Mouse (Mus musculus) urinary bladder, postnatal 4 days (tissue): ENCODE measurements at regions not wholly inside any gene's neighbourhood (a gene's known extent, or its start where the extent isn't known, plus 50 kb on each side); places are given as distances from the start of the nearest gene placed in this dataset.
A peak's percentile ranks its signal among the peaks of the same experiment; 100 is the strongest.

Experiments used
- DNase-seq, 2 experiments: peaks; one replicate each; pipeline ENCODE4 v3.0.0; 2021 to 2022; ENCODE audit warnings: low spot score in 2 of 2

DNA sequence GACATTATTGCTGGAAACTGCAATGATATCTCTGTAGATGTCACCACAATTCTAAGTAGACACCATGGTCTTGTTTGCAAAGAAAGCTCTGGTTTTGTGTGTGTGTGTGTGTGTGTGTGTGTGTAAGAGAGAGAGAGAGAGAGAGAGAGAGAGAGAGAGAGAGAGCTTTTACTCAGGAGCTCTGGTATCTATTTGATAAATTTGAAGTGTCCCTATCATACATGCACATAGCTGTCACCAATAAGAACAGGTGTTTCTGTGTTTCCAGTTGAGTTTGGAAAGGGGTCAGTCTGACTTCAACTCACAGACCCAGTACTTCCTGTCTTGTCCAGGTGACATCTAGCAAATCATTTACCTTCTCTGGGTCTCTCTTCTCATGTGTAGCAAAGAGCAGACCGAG lies 169.7 kb upstream of the Serpine2 start:
- no peak for DNase-seq

GRCm38 (mm10) chr1:80030224-80030623 lies 169.2 kb upstream of the Serpine2 start:
- no peak for DNase-seq

- no peak for DNase-seq
Measured at GRCm38 (mm10) chr1:80025863-80026616, 165.1 kb upstream of the Serpine2 start.

DNA sequence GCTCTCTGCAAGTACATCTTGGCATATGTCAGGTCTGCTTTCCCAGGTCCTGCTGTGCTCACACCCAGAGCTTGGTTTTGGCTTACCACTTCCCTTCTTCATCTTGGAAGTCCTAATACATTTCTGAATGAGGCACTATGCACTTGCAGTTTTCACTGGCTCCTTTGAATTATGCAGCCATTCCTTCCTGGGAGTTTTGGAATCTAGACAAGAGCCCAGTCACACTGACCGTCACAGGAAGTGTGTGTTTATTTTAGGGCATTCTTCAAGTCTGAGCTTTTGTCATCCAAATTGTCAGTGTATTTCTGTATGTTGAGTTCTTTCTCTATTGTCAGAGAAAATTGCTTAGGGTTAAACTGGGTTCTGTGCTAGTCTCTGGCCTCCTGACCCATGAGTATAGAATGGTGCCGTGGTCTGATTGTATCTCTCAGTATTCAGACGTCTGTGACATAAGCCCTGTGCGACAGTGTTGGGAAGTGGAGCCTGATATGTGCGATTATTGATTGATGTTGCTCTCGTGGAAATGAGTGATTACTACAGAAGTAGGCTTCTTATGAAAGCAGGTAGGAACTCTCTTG lies 162.6 kb upstream of the Serpine2 start:
- DNase-seq: no peak

GRCm38 (mm10) chr1:80021866-80022265 lies 160.9 kb upstream of the Serpine2 start:
- DNase-seq: no peak

DNA sequence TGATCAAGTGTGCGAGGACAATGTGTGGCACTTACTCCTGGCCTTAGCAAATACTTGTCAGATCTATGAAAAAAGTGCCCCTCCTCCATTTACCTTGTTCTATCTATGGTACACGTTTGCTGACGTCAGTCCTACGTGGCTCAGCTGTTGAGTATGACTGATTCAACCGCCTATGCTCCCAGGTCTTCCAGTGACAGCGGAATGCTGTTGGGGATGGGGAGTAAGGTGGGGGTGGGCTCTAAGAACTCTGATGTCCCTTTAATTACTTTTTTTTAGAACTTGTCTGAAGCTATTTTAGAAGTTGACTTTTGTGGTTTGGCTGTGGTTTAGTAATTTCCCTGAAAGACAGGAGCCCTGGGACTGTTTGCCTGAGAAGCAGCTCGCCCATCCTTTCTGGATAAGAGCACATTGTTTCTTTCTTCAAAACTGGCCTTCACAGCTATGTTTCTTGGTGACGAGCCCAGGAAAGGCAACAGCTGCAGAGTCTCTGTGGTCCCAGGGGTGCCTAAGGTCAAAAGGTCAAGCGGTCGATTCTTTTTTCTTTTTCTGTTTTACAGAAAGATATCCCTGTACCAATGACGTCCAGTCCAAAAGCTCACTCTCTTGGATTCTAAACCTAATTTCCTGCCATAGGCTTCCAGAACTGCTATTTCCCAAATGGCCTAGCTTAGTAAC lies 157.5 kb upstream of the Serpine2 start:
- DNase-seq: peak in 1 of 2 experiments; percentile 57

GRCm38 (mm10) chr1:80015474-80015873 lies 154.5 kb upstream of the Serpine2 start:
- no peak for DNase-seq

DNA sequence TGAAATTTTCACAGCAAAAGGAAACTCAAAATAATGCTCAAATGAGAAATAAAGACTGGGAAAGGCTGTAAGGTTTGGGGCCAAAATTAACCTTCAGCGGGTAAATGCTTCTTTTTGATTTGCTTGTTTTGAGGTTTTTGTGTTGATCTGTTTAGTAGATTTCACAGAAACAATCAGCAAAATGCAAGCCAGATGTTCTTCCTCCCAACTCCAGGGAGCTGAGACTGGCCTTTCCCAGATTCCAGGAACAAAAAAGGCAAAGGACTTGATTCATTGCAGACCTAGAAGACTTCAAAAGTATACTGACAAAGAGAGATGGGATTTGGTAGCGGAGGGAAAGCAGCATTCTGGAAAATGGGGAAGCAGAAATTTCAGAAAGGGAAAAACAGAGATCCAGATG lies 153.6 kb upstream of the Serpine2 start:
- DNase-seq: no peak

DNA sequence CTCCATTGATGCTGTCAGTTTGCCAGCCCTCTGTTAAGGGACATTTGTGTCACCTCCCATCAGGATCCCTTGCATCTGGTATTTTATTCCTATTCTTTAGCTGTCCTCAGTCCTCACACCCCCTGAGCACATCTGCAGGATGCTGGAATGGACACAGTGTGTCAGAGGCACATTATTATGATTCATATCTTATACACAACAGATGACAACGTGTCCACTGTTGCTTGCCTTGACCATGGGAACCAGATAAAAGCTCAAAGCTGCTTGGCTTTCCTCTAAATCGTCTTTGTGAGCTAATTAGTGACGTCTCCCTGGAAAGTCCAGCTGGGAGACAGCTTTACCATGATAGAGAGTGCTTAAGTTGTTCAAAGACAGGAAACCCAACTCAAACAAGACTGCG lies 149.7 kb upstream of the Serpine2 start:
- no peak for DNase-seq

GRCm38 (mm10) chr1:79999081-79999480 lies 138.1 kb upstream of the Serpine2 start:
- DNase-seq: peak in 1 of 2 experiments; percentile 32

- DNase-seq: no peak
Measured at GRCm38 (mm10) chr1:79997911-79998310, 136.9 kb upstream of the Serpine2 start.

DNA sequence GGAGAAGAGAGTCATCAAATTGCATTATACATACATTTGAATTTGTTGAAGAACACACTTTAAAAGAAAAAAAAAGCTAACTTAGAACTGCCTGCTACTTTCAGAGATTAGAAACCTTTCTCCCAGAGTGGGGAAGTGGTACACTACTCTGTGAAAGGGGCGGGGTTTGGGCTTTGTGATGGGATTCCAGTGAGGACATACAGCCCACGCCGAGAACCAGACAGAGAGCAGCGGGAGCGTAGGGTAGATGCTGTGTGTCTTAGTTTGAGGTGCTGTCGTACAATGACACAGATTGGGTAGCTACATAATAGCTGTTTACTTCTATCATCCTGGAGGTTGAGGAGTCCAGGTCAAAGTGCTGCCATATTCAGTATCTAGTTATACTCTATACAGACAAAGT lies 136.5 kb upstream of the Serpine2 start:
- DNase-seq: no peak

DNA sequence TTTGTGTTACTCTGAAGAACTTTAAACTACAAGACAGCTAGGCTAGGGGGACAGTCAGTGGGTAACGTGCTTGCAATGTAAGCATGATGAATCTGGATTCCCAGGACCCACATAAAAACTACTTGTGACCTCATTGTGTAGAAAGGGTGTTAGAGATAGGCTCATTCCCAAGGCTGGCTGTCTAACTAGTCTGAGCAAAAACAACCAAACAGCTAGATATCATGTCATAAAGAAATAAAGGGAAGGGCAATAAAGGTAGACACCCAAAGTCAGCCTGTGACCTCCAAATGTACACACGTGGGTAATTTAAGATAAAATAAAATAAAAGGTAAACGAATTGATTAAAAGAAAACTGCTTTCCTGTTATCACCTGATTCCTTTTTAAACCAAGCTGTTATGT lies 123.7 kb upstream of the Serpine2 start:
- DNase-seq: no peak

DNA sequence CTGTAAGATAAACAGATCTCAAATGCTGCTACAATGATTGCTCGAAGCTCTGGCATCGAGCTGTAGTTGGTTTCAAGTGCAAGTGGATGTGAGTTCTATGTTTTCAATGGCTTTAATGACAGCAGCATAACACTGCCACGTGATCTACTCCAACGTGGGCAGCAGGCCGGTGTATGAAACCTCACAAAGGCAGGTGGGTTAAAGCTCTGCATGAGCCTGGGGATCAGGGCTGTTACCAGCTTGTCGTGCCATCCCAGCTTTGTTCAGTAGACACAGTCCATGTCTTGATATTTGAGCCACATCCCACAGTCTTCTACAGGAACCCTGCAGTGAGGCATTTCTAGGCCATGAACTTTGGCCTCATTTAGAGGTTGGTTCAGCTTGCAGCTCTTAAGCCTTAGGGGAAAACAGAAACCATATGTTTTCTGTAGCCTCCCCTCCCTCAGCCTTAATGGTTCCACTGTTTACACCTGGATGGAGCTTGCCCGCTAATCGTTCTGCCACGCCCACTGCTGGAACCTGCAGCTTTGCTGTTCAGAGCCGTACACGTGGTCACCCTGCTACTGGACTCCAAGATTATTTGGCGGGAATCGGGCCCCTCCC lies 121.8 kb upstream of the Serpine2 start:
- DNase-seq: no peak

DNA sequence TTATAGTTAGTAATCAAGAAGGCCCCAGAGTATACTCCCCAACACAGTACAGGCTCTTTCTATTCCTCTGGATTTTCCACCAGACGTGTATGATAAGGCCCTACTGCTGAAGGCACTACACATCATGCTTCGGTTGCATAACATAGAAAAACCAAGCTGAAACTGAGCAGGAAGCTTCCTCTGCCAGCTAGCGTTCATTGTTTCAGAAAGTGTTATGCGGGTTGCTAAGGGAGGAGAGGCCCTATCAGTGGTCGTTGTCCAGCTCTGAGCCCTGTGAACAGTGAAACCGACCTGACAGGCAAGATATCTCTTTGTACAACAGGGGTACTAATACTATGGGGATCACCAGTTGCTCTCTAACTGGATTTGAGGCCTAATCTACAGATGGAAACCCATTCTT lies 118.9 kb upstream of the Serpine2 start:
- DNase-seq: no peak

DNA sequence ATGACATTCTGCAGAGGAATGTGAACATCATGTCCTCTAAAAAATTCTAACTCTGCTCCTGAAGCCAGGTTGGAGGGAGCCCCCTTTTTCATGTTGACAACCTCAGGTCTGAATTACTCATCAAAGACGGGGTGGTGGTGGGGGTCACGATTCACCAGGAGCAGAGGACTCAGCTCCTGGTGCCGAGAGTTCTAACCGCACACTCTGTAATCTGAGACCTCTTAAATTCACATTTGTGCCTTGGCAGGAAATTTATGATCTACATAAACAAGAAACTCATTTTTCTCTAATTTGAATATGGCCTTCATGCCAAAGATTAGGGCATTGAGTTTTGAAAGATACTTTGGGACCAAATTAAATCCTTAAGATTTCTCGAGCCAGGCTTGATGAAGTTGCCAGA lies 117.2 kb upstream of the Serpine2 start:
- no peak for DNase-seq

DNA sequence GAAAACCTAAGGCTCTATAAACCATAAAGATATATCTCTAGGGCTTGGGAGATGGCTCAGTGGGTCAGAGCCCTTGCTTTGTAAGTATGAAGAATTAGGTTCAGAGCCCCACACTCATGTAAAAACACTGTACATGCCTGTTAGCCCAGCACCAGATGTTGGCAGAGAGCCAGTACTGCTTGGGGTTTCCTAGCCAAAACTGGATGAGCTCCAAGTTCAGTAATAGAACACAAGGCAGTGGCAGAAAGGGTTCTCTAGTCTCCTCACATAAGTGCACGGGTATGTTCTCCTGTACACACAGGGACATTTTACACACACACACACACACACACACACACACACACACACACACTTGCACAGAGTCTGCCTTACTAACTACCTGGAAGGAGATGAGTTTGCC lies 95.1 kb upstream of the Serpine2 start:
- DNase-seq: no peak

DNA sequence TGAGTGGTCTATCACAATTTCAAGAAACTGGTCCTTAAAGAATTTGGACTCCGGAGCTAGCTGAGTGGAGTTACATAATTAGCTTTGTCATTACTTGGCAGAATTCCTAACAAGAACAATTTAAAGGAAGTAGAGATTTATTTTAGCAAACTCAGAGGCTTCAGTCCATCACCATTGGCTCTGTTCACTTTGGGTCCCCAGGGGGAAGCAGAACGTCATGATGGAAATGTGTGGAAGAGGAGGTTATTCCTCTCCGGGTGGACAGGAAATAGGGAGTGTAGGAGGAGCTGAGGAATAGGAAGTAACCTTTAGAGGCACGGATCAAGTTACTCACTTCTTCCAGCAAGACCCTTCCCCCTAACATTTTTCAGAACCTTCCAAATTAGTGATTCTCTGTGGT lies 83.3 kb upstream of the Serpine2 start:
- DNase-seq: no peak

DNA sequence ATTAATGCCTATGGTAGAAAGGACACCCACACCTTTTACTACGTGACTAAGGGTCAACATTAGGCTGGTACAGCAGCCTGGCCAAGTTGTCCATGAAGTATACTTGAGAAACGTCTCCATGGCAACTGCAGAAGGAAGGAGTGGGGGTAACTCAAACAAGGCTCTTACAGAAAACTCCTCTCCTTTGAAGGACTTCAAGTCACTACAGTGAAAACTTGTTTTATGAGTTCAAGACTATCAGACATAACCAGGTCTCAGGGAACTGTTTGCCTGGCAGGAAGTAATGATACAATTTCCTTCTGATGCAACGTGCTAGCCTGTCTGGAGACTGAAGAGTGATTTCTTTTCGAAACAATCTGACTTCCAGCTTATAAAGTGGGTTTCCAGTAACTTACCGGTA lies 71.5 kb upstream of the Serpine2 start:
- DNase-seq: no peak

DNA sequence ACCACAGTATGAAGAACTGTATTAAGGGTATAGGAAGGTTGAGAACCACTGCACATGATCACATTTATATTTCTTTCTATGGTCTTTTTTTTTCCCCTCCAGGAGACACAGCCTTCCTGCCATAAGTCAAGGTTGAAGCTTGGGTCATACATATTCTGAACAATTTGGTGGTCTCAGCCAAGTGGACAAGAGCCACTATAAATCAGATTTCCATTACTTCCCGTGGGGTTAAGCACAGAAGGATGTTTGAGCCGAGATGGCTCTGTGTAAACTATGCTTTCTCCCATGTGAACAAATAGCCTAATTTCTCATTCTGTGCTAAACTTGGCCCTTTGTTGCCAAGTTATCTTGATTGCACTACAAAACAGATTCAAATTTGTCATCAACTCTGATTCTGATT lies 66.8 kb upstream of the Serpine2 start:
- no peak for DNase-seq

GRCm38 (mm10) chr1:79925776-79926175 lies 64.8 kb upstream of the Serpine2 start:
- DNase-seq: no peak

GRCm38 (mm10) chr1:79921890-79922289 lies 60.9 kb upstream of the Serpine2 start:
- no peak for DNase-seq

- no peak for DNase-seq
Measured at GRCm38 (mm10) chr1:79921333-79921732, 60.4 kb upstream of the Serpine2 start.
